Mouse (Mus musculus) liver, embryonic 12.5 days (tissue): ENCODE data around the gene Scp2. TPM values are rescaled to one million over a fixed set of nuclear protein-coding genes. Genes with fewer than 3 reads are reported as not detected.
A peak's percentile ranks its signal among the peaks of the same experiment; 100 is the strongest.

Source experiments
- ATAC-seq: fragments of 200-750 bp; cut with Nextera tagmentation; 2 replicates; pipeline ENCODE4 v1.8.0; 2017; ENCODE audit warnings: moderate number of reproducible peaks, mild to moderate bottlenecking, moderate library complexity
- H3K27ac ChIP-seq: fragments of 300-500 bp; sonication (generic); 2 replicates; pipeline ENCODE4 v1.5.1; 2016; ENCODE audit warnings: mild to moderate bottlenecking
- H3K27me3 ChIP-seq: fragments of 300-500 bp; sonication (generic); replicated peaks from 2 replicates; pipeline ENCODE4 v1.6.1; 2016; ENCODE audit warnings: mild to moderate bottlenecking, moderate library complexity
- H3K36me3 ChIP-seq: fragments of 300-500 bp; sonication (generic); 2 replicates; pipeline ENCODE4 v1.6.1; 2016; ENCODE audit warnings: mild to moderate bottlenecking, moderate library complexity
- H3K4me1 ChIP-seq: fragments of 300-500 bp; sonication (generic); 2 replicates; pipeline ENCODE4 v1.6.1; 2016
- H3K4me2 ChIP-seq: fragments of 300-500 bp; sonication (generic); 2 replicates; pipeline ENCODE4 v1.6.1; 2016; ENCODE audit warnings: mild to moderate bottlenecking, moderate library complexity
- H3K4me3 ChIP-seq: fragments of 300-500 bp; sonication (generic); 2 replicates; pipeline ENCODE4 v1.5.1; 2016; ENCODE audit warnings: mild to moderate bottlenecking, moderate library complexity
- H3K9ac ChIP-seq: fragments of 300-500 bp; sonication (generic); 2 replicates; pipeline ENCODE4 v1.6.1; 2016; ENCODE audit warnings: mild to moderate bottlenecking, moderate library complexity
- H3K9me3 ChIP-seq: fragments of 300-500 bp; sonication (generic); replicated peaks from 2 replicates; pipeline ENCODE4 v1.6.1; 2016; ENCODE audit warnings: mild to moderate bottlenecking, moderate library complexity
- WGBS: fragments of 180-500 bp; shearing (Covaris S2); methylation state at CpG from one replicate; pipeline ENCODE4 v1.1.7; 2016; ENCODE audit not compliant: insufficient replicate concordance; 5-methylcytosine and 5-hydroxymethylcytosine counted together
- polyA plus RNA-seq: library from polyadenylated mRNA; unstranded; fragments of >200 nt; fragmentation: Nextera tagmentation; extraction: Ambion mirVana; gene quantifications from 2 replicates; pipeline ENCODE4 v1.2.1, GENCODE M21; 2016

The Scp2 gene
- polyA plus RNA-seq, 1 experiment from 2014 or later: 198 TPM

DNA sequence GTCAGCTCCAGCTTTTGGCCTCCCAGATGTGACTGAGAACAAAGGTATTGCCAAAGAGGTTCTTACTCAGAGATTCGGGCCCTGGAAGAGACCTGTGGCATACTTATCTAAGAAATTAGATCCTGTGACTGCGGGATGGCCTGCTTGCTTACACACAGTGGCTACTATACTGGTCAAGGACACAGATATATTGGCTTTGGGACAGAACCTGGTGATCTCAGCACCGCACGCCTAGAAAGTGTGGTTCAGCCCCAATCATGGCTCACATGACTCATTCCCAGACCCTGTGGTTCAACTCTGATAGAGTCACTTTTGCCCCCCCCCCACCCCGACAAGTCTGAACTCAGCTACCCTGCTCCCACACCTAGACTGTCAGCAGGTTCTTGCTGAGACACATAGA is 7.9 kb downstream of the Scp2 start:
- Histone ChIP-seq H3K27me3 (no peaks in the 10 kb centered on the region), H3K4me1 (no peaks in the 10 kb centered on the region), H3K9me3 (no peaks in the 10 kb centered on the region), H3K9ac (no peak overlapping the region), H3K27ac (no peak overlapping the region), H3K36me3 (no peaks in the 10 kb centered on the region), H3K4me2 (no peak overlapping the region), H3K4me3 (no peak overlapping the region)
- whole genome bisulfite sequencing: 67% methylated on average over 5 of the region's 5 CpGs
- ATAC-seq: no peak

DNA sequence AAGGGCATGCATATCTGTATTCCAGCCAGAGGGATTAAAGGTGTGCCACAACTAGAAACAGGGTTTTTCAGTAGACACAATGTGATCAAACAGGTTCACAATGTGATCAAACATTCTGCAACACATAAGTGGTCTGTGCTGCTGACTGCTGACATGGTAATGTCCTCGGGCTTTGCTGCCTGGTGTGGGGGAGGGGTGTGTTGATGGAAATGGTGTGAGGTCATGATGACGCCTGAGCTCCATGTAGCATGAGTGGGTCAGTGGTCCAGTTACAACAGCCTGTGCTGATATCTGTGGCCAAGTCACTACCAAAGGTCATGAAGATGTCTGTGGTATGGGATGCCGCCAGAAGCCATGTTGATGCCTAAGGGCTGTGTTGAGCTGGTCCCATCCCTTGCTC is 14.3 kb downstream of the Scp2 start:
- ATAC-seq: no peak
- H3K4me3 ChIP-seq: no peak overlapping the region

DNA sequence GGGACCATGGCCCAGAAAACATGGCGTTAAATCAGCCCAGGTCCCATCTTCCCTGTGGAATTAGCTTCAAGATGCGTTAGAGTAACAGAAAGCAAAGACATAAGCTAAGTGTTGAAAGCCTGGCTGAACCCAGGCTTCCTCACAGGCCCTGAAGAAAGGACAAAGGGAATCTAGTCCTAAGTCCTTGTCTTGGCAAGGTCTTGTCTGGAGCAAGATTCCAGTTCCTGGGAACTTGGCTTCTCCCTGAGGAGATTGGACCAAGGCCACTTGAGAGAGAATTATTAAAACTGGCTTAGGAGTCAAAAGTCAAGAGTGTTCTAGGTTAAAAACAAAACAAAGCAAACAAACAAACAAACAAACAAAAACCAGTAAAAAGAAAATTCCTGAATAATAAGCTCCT is 16.5 kb downstream of the Scp2 start:
- no peak overlapping the region for H3K27ac ChIP-seq
- no peak for ATAC-seq

More for the DNA sequence above, 14.3 kb downstream of the Scp2 start:
- Histone ChIP-seq H3K4me2 (no peak overlapping the region), H3K9me3 (no peaks in the 10 kb centered on the region), H3K4me1 (no peaks in the 10 kb centered on the region), H3K9ac (no peak overlapping the region), H3K27me3 (no peaks in the 10 kb centered on the region), H3K36me3 (no peaks in the 10 kb centered on the region), H3K27ac (no peak overlapping the region)
- WGBS: 76% methylated on average over 3 of the region's 3 CpGs

DNA sequence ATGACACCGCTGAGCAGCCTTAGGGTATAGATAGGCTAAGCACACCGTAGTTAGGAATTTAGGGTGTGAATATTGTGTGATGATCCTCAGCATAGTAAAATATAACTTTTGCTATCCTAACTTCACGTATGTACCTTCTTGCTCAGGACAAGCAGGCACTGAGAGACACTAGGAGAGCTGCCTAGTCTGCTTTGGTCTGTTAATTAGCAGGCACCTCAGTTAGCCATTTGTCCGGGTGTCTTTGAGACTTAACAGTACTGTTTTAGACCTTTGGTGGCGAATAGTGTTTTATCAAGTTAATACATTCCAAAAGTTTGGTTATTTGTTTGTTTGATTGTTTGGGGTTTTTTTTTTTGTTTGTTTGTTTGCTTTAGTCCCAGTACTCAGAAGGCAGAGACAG is 17.3 kb downstream of the Scp2 start:
- no peaks in the 10 kb centered on the region for H3K36me3 ChIP-seq
- H3K27ac ChIP-seq: no peak overlapping the region
- no peaks in the 10 kb centered on the region for H3K9me3 ChIP-seq
- H3K9ac ChIP-seq: no peak overlapping the region
- ATAC-seq: no peak
- H3K27me3 ChIP-seq: no peaks in the 10 kb centered on the region
- 73% methylated on average over 5 of the region's 5 CpGs for WGBS
- no peaks in the 10 kb centered on the region for H3K4me1 ChIP-seq
- H3K4me2 ChIP-seq: no peak overlapping the region
- no peak overlapping the region for H3K4me3 ChIP-seq

More for the DNA sequence above, 16.5 kb downstream of the Scp2 start:
- H3K27me3 ChIP-seq: no peaks in the 10 kb centered on the region
- no peaks in the 10 kb centered on the region for H3K9me3 ChIP-seq
- no peak overlapping the region for H3K4me2 ChIP-seq
- 75% methylated on average over 2 of the region's 2 CpGs for WGBS
- H3K4me1 ChIP-seq: no peaks in the 10 kb centered on the region
- H3K9ac ChIP-seq: no peak overlapping the region
- no peak overlapping the region for H3K4me3 ChIP-seq
- no peaks in the 10 kb centered on the region for H3K36me3 ChIP-seq

DNA sequence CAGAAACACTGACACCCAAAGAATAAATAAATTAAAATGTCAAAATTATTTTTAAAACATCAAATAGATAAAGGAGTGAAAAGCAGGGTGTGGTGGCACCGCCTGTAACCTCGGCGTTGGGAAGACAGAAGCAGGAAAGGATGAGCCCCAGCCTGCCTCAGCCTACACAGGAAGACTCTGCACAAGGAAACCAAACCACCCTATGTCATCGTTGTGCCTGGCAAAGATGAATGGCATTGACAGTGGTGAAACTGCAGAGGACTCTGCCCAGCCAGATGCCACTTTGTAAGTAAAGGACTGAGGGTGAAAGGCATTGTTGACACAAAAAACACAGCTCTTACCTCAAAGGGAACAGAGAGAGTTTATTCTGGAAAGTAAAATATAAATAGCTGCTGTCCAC is 18.5 kb downstream of the Scp2 start:
- Histone ChIP-seq H3K9ac (no peak overlapping the region), H3K4me3 (no peak overlapping the region), H3K4me1 (no peaks in the 10 kb centered on the region), H3K27ac (no peak overlapping the region), H3K36me3 (no peaks in the 10 kb centered on the region), H3K9me3 (no peaks in the 10 kb centered on the region), H3K27me3 (no peaks in the 10 kb centered on the region), H3K4me2 (no peak overlapping the region)
- 65% methylated on average over 4 of the region's 4 CpGs for WGBS
- no peak for ATAC-seq

DNA sequence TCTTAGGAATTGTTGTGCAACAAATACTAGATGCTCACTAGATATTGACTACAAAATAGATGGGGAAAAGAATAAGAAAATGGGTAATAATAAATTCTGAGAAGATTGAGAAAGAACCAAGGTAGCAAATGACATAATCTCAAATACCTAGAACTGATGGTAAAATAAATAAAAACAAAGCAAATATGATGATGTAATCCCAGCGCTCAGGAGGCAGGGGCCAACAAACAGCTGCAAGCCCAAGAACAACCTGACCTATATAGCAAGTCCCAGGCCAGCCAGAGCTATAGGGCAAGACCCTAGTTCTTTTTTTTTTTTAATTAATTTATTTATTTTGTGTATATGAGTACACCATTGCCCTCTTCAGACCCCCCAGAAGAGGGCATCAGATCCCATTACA is 20.7 kb downstream of the Scp2 start:
- Histone ChIP-seq H3K27me3 (no peaks in the 10 kb centered on the region), H3K9me3 (no peaks in the 10 kb centered on the region), H3K27ac (no peak overlapping the region), H3K4me3 (no peak overlapping the region), H3K36me3 (no peaks in the 10 kb centered on the region), H3K4me1 (peaks cover under 1% of the 10 kb centered on the region; the same call in 1 of the 2 replicates), H3K9ac (no peak overlapping the region), H3K4me2 (no peak overlapping the region)
- 57% methylated on average over 1 of the region's 1 CpGs for WGBS
- ATAC-seq: no peak

DNA sequence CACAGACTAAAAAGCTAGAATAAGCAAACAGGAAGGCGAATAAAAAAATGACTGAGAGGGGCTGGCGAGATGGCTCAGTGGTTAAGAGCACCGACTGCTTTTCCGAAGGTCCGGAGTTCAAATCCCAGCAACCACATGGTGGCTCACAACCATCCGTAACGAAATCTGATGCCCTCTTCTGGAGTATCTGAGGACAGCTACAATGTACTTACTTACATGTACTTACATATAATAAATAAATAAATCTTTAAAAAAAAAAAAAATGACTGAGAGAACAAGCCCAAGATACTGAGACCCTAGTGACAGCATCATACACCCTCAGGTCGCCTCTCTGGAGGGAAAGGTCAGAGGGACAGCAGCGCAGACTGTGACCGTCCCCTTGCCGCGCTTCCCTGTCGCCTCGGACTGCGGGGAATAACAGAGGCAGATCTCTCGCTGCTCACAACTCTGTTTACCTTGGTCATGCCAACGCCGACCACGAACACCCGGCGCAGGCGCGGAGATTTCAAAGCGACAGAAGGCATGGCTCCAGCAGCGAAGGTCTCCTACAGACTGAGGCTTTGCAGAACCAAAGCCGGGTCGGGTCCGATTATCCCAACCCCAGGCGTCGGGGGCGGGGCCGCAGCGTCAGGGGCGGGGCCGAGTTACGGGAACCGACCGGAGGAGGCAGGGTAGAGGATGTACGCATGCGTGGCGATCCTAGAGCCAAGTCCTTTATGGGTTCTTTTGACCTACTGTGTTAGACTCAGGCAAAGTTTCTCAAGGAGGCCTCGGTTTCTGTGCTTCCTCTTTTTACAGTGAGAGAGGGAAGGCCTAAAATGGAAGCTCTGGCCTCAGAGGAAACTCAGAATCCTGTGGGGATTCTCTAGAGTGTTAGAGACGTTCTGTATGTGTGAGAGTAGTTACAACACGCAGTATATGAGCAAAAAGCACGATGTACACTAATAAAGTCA is 26.6 kb downstream of the Scp2 start:
- peak overlapping the region; percentile 66; the same call in 1 of the 2 replicates for H3K27ac ChIP-seq
- peak overlapping the region; percentile 71 for H3K9ac ChIP-seq
- peak overlapping the region; percentile 81 for H3K4me2 ChIP-seq
- no peaks in the 10 kb centered on the region for H3K27me3 ChIP-seq
- H3K4me3 ChIP-seq: peak overlapping the region; percentile 74
- peaks cover 7% of the 10 kb centered on the region; the same call in 1 of the 2 replicates for H3K4me1 ChIP-seq
- 9% methylated on average over 43 of the region's 45 CpGs for WGBS
- H3K36me3 ChIP-seq: no peaks in the 10 kb centered on the region
- peak; percentile 92 for ATAC-seq
- no peaks in the 10 kb centered on the region for H3K9me3 ChIP-seq

DNA sequence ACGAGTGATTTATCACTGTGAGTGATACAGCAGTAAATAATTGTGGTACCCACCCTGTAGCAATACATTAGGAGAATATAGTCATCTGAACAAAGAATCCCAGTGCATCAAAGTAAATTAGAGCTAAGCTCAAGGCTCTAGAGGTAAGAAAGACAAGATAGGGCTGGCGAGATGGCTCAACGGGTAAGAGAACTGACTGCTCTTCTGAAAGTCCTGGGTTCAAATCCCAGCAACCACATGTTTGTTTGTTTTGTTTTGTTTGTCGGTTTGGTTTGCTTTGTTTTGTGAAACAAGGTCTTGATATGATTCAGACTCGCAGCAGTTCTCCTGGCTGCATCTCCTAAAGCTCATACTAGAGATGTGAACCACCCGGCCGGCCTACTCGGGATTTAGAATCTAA is 27.3 kb downstream of the Scp2 start:
- Histone ChIP-seq H3K36me3 (no peaks in the 10 kb centered on the region), H3K9me3 (no peaks in the 10 kb centered on the region), H3K27me3 (no peaks in the 10 kb centered on the region), H3K9ac (no peak overlapping the region), H3K4me1 (peaks cover 7% of the 10 kb centered on the region; the same call in 1 of the 2 replicates), H3K27ac (no peak overlapping the region), H3K4me2 (peak overlapping the region; percentile 81), H3K4me3 (peak overlapping the region; percentile 74; the same call in 1 of the 2 replicates)
- 78% methylated on average over 8 of the region's 8 CpGs for WGBS
- ATAC-seq: no peak

DNA sequence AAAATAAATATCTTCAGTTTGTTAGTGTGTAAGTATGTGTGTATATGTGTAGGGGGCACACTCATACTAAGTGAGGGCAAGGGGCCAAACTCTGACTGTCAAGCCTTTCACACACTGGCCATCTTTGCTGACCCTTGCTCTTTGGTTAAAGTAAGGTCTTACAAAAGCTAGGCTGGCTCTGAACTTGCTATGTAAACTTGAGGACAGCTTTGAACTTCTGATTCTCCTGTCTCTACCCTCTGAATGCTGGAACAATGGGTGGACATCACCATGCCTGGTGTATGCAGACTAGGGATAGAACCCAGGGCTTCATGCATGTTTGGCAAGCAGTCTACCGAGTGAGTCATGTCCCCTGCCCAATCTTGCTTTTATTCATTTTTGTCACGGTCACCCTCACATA is 28.3 kb downstream of the Scp2 start:
- Histone ChIP-seq H3K9me3 (no peaks in the 10 kb centered on the region), H3K36me3 (no peaks in the 10 kb centered on the region), H3K4me3 (no peak overlapping the region), H3K27ac (no peak overlapping the region), H3K4me2 (no peak overlapping the region), H3K9ac (no peak overlapping the region), H3K4me1 (peaks cover 7% of the 10 kb centered on the region; the same call in 1 of the 2 replicates), H3K27me3 (no peaks in the 10 kb centered on the region)
- ATAC-seq: no peak
- WGBS: 83% methylated on average over 2 of the region's 2 CpGs

DNA sequence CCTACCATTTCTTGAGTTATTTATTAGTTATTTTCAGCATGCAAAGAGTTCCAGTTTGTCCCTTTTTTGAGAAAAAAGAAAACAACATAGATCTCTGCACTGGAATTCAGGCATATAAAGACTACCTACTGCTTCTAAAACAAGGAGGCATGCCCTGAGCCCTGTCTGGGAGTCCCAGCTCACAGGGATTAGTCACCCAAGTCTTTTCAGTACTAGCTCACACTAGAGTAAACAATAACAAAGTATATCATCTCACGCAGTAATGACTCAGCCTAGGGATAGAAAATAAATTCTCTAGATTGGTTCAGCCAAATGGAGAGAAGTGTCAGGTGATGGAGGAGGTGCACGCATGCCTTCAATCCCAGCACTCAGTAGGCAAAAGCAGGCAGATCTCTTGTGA is 34.1 kb downstream of the Scp2 start:
- no peaks in the 10 kb centered on the region for H3K9me3 ChIP-seq
- no peak for ATAC-seq
- H3K27ac ChIP-seq: no peak overlapping the region
- no peak overlapping the region for H3K9ac ChIP-seq
- H3K4me1 ChIP-seq: no peaks in the 10 kb centered on the region
- no peak overlapping the region for H3K4me2 ChIP-seq
- peaks cover 6% of the 10 kb centered on the region for H3K36me3 ChIP-seq
- 77% methylated on average over 2 of the region's 2 CpGs for WGBS
- H3K4me3 ChIP-seq: no peak overlapping the region
- no peaks in the 10 kb centered on the region for H3K27me3 ChIP-seq

DNA sequence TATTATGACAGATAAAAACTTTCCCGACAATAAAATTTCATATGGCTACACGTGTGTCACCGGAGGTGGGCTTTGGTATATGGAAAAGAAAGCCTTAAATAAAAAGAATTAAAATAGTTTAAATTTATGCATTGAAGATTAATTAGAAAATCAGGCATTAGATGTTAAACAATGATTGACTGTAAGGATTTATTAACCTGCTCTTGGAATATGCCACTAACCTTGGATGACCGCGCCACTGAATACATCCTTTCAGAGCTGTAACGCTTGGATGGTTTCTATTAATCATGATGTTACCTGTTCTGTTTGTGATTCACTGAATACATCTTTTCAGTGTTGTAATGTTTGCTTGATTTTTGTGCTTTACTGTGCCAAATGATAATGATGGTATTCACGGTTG is 35.1 kb downstream of the Scp2 start:
- peaks cover 9% of the 10 kb centered on the region for H3K36me3 ChIP-seq
- H3K4me3 ChIP-seq: no peak overlapping the region
- ATAC-seq: no peak
- no peak overlapping the region for H3K4me2 ChIP-seq
- 89% methylated on average over 7 of the region's 7 CpGs for WGBS
- no peaks in the 10 kb centered on the region for H3K27me3 ChIP-seq
- H3K9ac ChIP-seq: no peak overlapping the region
- no peaks in the 10 kb centered on the region for H3K4me1 ChIP-seq
- H3K27ac ChIP-seq: no peak overlapping the region
- no peaks in the 10 kb centered on the region for H3K9me3 ChIP-seq

DNA sequence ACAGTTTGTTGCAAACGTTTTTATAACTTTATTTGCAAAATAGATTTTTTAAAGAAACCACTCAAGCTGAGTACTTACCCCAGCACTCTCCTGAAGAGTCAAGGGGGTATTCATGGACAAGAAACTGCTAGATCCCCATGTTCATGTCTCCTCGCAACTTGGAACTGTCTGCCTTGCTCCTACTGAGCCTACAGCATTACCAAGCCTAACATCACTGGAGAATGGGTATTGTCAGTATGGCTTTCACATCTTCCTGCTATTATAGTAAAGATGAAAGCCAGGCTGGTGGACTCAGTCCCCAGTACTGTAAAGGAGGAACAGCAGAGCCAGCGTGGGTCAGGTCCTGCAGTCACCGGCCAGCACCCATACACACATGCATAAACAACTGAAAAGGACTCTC is 48.5 kb downstream of the Scp2 start, which contains the start of gene Podn:
TSS of gene Podn (minus strand) at position 101 of the 400 bp plus-strand sequence.
- no peaks in the 10 kb centered on the region for H3K9me3 ChIP-seq
- no peak within 1 kb of the TSS for H3K4me3 ChIP-seq
- H3K27me3 ChIP-seq: no peaks in the 10 kb centered on the region
- no peak within 1 kb of the TSS for H3K27ac ChIP-seq
- no peak within 1 kb of the TSS for H3K9ac ChIP-seq
- 0 out of 2 replicates have a peak, but pooled peaks cover 4% of the 10 kb centered on the region for H3K36me3 ChIP-seq
- WGBS: 70% methylated on average over 4 of the region's 4 CpGs
- ATAC-seq: no peak
- H3K4me2 ChIP-seq: no peak within 1 kb of the TSS
- H3K4me1 ChIP-seq: no peaks in the 10 kb centered on the region
